Mouse (Mus musculus) right cerebral cortex, postnatal 14 days (tissue): Measurements from ENCODE around the gene Ncbp1.

ENCODE experiments used
- DNase-seq: peaks from one replicate; pipeline ENCODE4 v3.0.0; 2022

The Ncbp1 gene

DNA sequence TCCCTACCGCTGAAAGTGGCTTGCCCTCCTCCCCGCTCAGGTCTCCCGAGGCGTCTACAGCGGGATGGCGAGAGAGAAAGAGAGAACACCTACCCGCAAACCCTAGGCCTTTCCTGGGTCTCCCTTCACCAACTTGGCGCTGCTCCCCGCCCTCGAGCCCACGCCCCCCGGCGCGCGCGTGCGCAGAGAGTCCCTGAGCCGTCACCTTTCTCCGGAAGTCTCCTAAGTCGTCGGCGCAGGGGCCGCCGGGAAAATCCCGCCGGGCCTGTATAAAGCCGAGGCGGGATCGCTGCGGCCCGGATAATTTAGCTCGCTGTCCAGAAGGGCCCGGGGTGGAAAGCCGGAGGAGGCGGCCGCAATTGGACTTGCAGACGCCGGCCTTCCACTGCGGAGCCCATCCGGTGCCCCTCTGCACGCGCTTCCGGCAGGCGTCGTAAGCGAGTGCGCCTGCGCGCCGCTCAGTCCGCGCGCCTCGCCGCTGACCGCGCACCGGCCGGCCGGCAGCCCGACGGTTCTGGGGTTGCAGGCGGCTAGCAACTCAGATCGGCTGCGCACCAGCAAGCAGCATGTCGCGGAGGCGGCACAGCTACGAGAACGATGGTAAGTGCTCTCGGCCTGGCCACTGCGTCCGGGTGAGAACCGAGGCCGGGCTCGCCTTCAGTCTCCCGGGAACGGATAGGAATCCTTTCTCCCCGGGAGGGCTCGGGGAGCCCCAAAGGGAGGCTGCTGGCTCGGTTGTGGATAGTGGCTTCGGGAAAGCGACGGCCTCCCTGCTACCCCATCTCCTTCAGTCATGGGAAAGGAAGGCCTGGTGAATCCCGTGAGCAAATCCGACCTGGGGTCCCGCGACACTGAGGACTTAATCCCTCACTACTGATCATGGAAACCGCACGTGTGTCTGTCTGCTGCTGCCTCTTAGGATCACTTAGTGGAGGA, at the start of gene Ncbp1, which contains the start of gene Tstd2:
TSS of gene Ncbp1 (plus strand) at position 327 of the 936 bp plus-strand sequence.
TSS of gene Tstd2 (minus strand) at position 408 of the 936 bp plus-strand sequence.
- DNase-seq = peak; percentile 89

DNA sequence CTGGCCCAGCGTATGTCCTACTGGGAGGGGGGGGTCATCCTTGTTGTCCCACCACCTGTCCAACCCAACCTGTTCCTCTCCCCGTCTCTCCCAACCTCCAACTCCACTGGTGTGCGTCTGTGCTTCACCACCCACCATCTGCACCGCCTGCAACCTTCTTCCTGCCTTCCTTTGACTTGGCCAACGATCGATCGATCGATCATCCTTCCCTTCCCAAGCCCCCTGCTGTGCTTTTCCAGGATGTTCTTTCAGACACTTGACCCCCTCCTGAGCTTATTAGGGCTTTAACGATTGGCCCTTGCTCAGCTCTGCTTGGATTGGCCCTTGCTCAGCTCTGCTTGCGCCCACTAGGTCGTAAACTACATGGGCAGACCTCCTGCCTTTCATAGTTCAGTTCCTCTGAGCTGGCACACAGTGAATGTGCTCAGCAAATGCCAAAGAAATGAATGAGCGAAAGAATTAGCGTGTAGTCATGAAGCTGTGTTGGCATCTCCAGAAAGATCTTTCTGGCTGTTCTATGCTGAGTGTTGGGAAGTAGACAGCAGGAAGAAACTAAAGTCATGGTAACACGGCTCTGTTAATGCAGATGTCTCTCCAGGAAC, 48.8 kb upstream of the Ncbp1 start:
- no peak for DNase-seq

GRCm38 (mm10) chr4:46092429-46093076, 45.9 kb upstream of the Ncbp1 start:
- DNase-seq = no peak

DNA sequence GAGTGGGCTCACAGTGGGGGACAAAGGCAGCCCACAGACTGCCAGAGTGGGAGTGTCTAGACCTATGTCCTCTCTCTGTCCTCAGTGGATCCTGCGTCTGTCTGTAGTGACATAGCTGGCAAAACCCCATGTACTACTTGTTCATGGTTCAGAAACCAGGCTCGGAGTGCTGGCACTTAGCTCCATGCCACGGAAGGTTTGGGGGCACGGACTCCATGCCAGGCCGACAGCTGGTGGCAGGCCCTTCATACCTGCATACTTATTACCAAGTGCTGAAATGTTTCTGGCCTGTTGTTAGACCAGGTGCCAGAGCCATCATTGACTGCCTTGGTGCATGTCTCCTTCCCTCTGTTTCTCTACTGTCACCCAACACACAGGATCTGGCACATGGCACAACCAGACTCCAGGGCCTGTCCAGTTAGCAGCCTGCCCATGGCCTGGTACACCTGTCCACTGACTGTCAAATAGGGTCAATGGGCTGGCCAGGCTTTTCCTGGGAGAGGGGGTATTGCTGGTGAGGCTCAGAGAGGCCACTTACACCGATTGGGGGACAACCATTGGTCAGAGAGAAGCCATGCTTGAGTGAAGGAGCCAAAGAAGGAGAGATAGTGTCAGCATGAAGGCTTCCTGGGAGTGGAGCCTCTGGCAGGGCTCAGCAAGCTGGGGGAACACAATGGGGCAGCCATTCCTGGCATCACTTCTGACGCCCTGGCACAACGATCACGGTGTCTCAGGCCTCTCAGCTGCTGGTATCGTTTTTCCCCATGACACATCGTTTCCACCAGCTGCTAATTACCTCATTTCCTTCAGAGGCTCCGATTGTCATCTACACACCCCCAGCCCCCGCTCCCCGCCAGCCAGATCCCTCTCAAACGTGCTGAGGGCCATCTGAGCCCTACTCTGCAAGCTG, 43.2 kb upstream of the Ncbp1 start:
- no peak for DNase-seq

DNA sequence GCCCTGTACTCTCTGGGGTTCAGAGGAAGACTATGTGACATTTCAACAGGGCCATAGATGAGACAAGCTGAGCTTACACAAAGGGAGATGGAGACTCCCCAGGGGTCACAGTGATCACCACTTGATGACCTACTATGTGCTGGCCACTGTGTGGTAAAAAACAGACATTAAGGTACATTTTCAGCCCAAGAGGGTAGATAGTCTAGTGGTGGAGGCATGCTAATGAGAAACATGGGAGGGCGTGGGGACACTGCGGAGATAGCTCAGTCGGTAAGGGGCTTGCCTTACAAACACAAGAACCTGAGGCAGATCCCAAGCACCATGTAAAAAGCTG, 42.6 kb upstream of the Ncbp1 start:
- no peak for DNase-seq

DNA sequence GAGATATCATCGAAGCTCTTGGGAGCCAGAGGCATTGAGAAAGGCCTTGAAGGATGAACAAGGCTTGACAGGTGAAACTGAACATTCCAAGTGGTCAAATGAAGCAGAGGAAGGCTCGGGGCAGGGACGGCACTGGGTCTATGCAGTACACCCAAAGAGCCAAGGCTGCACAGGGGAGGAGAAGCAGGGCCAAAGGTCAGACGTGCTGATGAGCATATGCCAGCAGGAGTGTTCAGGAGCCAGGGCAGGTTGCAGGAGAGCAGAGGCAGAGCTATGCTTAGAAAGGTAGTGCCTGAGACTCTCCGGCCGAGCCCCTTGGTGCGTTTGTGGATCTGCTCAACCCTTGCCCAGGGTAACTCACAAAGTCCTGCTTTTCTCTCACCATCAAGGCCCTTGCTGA, 41.9 kb upstream of the Ncbp1 start:
- no peak for DNase-seq

GRCm38 (mm10) chr4:46097591-46097990, 40.8 kb upstream of the Ncbp1 start:
- DNase-seq = no peak

- DNase-seq = no peak
Observed at GRCm38 (mm10) chr4:46099132-46099531, 39.3 kb upstream of the Ncbp1 start.

DNA sequence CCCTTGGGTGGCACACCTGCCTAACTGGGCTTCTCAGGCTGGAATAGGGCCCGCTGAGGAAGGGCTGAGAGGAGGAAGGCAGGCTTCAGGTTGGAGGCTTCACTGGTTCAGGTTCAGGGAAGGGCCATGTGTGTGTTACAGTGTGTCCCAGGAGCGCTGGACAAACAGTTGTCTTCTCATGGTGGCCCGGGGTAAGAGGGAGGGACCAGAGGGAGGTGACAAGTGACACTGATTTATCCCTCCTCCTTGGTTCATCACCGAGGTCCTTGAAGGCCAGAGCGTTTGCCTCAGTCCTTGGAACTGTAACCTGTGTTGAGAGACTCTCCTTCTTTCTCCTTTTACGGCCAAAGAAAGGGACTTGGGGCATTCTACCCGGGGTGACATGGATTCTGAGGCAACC, 37.9 kb upstream of the Ncbp1 start:
- DNase-seq = no peak

DNA sequence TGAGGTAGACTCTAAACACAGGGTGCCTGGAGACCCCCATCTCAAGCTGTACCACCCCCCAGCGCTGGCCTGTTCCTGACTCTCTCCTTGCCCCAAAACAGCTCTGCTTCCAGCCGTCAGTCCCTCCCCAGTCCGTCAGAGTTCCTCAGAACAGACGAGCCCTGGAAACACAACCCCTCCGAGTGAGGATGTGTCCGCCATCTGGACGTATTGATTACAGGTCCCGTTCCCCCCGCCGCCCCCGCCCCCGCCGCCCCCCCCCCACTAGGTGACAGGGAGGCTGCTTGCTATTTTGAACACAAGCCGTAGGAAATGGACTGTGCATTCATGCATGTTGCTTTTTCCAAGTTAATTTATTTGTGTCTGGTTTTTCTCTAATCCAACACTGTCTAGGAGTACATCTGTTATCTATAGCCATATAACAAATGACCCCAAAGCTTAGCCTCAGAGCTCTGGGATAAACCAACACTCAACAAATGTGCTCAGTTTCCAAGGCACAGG, 37.2 kb upstream of the Ncbp1 start:
- DNase-seq = no peak

DNA sequence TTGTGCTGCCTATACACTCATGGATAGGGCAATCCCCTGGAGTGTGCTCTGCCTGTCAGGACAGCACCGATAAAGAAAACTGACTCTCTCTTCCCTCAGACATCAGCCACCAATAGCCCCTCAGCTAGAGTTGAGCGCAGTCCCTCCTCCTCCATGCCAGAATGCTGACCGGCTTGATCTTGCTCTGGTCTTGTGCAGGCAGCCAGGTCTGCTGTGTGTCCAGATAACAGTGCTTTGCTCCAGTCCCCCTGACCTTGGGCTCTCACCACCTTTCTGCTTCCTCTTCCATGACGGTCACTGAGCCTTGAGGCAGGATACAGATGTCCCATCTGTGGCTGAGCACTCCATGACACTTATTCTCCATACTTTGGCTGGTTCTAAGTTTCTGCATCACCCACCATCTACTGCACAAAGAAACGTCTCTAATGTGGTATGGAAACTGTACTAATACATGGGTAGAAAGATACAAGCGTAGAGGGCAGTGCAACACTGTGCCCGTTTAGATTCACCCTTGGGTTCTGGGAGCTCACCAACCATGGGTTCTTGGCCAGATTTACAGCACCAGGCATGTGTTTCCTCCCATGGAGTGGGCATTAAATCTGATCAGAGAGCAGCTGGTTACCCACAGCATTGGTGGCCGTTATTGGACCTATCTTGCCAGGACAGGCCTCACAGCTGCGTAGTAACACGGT, 36.2 kb upstream of the Ncbp1 start:
- DNase-seq = no peak

DNA sequence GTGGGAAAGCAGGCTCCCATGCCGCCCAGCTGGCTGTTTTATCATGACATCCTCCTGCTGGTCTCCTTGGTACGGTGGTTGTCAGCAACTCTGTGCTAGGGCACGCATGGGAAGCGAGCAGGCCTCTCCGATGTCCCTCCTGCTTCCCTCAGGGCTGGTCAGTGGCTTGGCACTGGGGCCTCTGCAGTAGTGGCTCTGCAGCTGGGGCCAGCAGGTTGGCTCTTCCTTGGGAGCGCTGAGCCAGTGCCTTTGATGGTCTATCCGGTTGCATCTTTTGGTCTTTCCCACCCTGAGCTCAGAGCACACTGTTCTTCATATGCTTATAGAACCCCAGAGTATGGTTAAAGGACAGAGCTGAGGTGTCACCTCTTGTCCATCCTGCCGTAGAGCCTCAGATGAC, 28.3 kb upstream of the Ncbp1 start:
- no peak for DNase-seq

DNA sequence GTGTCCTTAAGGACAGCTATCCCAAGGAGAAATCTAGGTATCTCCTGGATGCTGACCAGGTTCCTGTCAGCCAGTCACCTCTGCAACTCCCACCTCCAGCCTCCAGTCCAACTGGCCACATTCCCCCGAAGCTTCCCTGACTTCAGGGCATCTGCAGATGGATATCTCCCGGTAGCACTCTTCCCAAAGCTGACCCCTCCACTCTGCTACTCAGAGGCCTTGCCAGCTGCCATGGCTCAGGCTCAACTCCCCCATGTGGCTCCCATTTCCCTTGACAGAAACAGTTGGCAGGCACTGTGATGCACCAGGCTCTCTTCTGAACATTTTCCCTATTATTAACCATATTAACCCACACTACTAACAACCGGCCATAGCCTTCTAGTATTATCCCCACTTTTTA, 27.1 kb upstream of the Ncbp1 start:
- DNase-seq = no peak

DNA sequence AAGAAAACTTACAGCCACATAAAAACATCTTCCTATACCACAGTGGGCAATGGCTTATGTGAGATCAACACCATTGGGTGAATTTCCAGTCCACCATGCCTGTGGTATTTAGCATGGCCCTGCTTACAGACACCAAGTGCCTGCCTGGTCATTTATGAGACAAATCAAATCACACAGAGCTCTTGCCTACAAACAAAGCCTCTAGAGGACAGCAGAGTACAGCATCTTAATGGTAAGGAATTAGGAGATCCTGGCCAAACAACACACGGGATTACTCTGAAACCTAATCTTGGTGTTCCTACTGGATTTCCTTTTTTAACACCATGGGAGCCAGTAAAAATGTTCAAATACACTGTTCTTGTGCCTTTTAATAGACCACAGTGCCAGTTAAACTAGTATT, 23.1 kb upstream of the Ncbp1 start:
- DNase-seq = no peak

DNA sequence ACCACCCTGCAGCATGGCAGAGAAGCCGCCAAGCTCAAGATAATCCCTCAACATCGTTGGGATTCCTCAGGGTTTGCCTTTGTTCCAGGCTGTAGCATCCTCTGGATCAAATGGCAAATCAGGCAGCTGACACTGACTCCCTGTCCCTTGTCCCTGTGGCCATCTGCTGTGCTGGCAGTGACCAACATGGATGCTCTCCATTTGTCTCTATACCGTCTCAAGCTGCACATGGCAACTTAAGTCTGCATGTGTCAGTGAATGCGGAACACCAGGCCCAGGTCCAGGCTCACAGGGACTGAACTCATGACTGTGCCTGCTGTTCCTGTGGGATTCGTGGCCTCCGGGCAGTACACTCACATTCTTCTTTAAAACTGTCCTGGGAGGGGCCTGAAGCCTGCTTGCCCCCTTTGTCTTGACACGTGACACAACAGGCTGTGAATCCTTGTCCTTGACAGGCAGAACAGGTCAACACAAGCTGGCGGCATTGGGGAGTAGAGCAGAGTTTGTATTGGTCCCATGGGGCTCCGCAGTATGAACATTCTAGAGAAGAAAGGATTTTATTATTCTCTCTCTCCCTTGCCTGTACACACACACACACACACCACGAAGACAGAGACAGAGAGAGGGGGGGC, 21.8 kb upstream of the Ncbp1 start:
- DNase-seq = no peak

DNA sequence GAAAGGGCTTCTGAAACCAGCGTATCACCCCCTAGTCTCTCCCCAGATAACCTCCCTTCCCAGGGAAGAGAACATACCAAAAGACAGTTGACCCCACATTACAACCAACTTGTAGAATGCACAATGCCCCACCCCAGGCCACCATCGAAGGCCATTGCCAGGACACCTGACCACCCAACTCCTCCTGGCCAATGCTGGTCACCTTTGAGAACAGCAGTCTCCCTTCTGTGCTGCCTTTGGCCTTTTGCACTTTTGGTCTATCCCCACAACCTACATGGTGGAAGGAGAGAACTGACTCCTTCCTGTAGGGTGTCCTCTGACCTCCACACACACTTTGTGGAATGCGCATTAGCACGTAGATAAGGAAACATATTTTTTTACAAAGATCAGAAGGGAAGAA, 20.9 kb upstream of the Ncbp1 start:
- no peak for DNase-seq

GRCm38 (mm10) chr4:46119514-46120094, 18.8 kb upstream of the Ncbp1 start:
- no peak for DNase-seq

- DNase-seq = no peak
Observed at GRCm38 (mm10) chr4:46120767-46121166, 17.6 kb upstream of the Ncbp1 start.

GRCm38 (mm10) chr4:46123358-46123757, 15.1 kb upstream of the Ncbp1 start:
- DNase-seq = no peak

- DNase-seq = peak; percentile 81
Observed at GRCm38 (mm10) chr4:46126541-46126940, 11.9 kb upstream of the Ncbp1 start.
